Mouse (Mus musculus) ES-Bruce4 (cell line): ENCODE data around the gene Asap3.

Source experiments
- CTCF ChIP-seq: IDR thresholded peaks from one replicate; pipeline ENCODE4 v1.8.1; 2011; ENCODE audit warnings: low read depth, low read length
- EP300 ChIP-seq: IDR thresholded peaks from 2 replicates; pipeline ENCODE4 v1.6.1; 2011; ENCODE audit warnings: low read depth, low read length; ENCODE audit not compliant: insufficient read depth
- POLR2A ChIP-seq: IDR thresholded peaks from one replicate; pipeline ENCODE4 v1.8.1; 2011; ENCODE audit warnings: low read length; ENCODE audit not compliant: insufficient read depth

- TF ChIP-seq POLR2A (no peak), CTCF (no peak), EP300 (no peak)
Measured at GRCm38 (mm10) chr4:136289918-136290780, 84.0 kb downstream of the Asap3 start.
